Mouse (Mus musculus): ENCODE measurements around the gene Gstt2. TPM values are rescaled to one million over a fixed set of nuclear protein-coding genes. Genes with fewer than 3 reads are reported as not detected.

Gene Gstt2
- polyA plus RNA-seq, 1 experiment from 2014 or later = 6.3 TPM

- peak overlapping the region; percentile 34; the same call in 1 of the 2 replicates for H3K9ac ChIP-seq (replicated peaks)
- H3K9me3 ChIP-seq (replicated peaks) = no peaks in the 10 kb centered on the region
- WGBS = 15% methylated on average over 9 of the region's 9 CpGs
- H3K27me3 ChIP-seq (replicated peaks) = peaks cover 18% of the 10 kb centered on the region; the same call in 1 of the 2 replicates
- H3K36me3 ChIP-seq = no peaks in the 10 kb centered on the region
- H3K4me2 ChIP-seq = peak overlapping the region; percentile 70
- H3K4me1 ChIP-seq = peaks cover 43% of the 10 kb centered on the region
- no peak for ATAC-seq (ENCODE audit: low FRiP score)
- peak overlapping the region; percentile 41 for H3K4me3 ChIP-seq (replicated peaks)
- H3K27ac ChIP-seq (replicated peaks) = no peak overlapping the region
These were observed 2.5 kb downstream of the Gstt2 start for GRCm38 (mm10) chr10:75834721-75835120.

GRCm38 (mm10) chr10:75834250-75834649 is 3.0 kb downstream of the Gstt2 start:
- Histone ChIP-seq H3K27me3 (replicated peaks) (peaks cover 18% of the 10 kb centered on the region; the same call in 1 of the 2 replicates), H3K27ac (replicated peaks) (no peak overlapping the region), H3K9ac (replicated peaks) (peak overlapping the region; percentile 34), H3K9me3 (replicated peaks) (no peaks in the 10 kb centered on the region), H3K4me3 (replicated peaks) (peak overlapping the region; percentile 41), H3K4me2 (peak overlapping the region; percentile 70), H3K4me1 (peaks cover 43% of the 10 kb centered on the region), H3K36me3 (no peaks in the 10 kb centered on the region)
- WGBS = 5% methylated on average over 21 of the region's 21 CpGs
- ATAC-seq (ENCODE audit: low FRiP score) = no peak

- Histone ChIP-seq H3K4me1 (peaks cover 43% of the 10 kb centered on the region), H3K4me3 (replicated peaks) (peak overlapping the region; percentile 41), H3K36me3 (no peaks in the 10 kb centered on the region), H3K27ac (replicated peaks) (no peak overlapping the region), H3K4me2 (peak overlapping the region; percentile 70), H3K9ac (replicated peaks) (peak overlapping the region; percentile 34; the same call in 1 of the 2 replicates), H3K9me3 (replicated peaks) (no peaks in the 10 kb centered on the region), H3K27me3 (replicated peaks) (peaks cover 18% of the 10 kb centered on the region; the same call in 1 of the 2 replicates)
- 24% methylated on average over 21 of the region's 21 CpGs for WGBS
- ATAC-seq (ENCODE audit: low FRiP score) = no peak
These were observed 3.7 kb downstream of the Gstt2 start for GRCm38 (mm10) chr10:75833456-75834080.

GRCm38 (mm10) chr10:75832272-75832895 is 4.8 kb downstream of the Gstt2 start:
- no peak for ATAC-seq (ENCODE audit: low FRiP score)
- no peak overlapping the region for H3K4me2 ChIP-seq

GRCm38 (mm10) chr10:75830275-75830670 is 7.0 kb downstream of the Gstt2 start:
- no peaks in the 10 kb centered on the region for H3K36me3 ChIP-seq
- H3K9me3 ChIP-seq (replicated peaks) = no peaks in the 10 kb centered on the region

More at GRCm38 (mm10) chr10:75832272-75832895, 4.8 kb downstream of the Gstt2 start:
- H3K27ac ChIP-seq (replicated peaks) = no peak overlapping the region
- peaks cover 18% of the 10 kb centered on the region; the same call in 1 of the 2 replicates for H3K27me3 ChIP-seq (replicated peaks)
- H3K9me3 ChIP-seq (replicated peaks) = no peaks in the 10 kb centered on the region
- H3K4me3 ChIP-seq (replicated peaks) = no peak overlapping the region
- H3K9ac ChIP-seq (replicated peaks) = no peak overlapping the region
- H3K36me3 ChIP-seq = no peaks in the 10 kb centered on the region
- 73% methylated on average over 13 of the region's 13 CpGs for WGBS
- peaks cover 35% of the 10 kb centered on the region for H3K4me1 ChIP-seq

DNA sequence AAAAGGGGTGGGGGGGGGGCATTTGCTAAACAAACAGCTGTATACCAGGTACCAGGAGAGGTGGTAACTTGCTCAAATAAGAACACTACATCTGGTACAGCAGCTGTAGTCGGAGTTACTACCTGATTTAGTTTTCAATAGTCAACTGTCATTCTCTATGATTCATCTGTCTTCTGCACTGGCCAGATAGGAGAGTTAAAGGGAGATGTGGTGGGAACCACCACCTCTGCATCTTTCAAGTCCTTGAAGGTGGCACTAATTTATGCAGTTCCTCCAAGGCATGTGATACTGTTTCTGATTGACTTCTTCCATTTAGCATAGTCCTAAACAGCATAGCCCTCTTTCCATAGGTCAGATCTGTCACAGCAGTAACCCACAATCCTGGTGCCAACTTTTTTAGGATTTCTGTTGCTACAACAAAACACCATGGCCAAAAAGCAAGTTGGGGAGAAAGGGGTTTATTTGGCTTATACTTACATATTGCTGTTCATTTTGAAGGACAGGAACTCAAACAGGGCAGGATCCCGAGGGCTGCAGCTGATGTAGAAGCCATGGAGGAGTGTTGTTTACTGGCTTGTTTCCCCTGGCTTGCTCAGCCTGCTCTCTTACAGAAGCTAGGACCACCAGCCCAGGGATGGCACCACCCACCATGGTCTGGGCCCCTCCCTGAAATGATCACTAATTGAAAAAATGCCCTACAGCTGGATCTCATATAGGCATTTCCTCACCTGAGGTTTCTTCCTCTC is 7.5 kb downstream of the Gstt2 start:
- H3K9me3 ChIP-seq (replicated peaks) = no peaks in the 10 kb centered on the region
- no peak for ATAC-seq (ENCODE audit: low FRiP score)
- H3K36me3 ChIP-seq = no peaks in the 10 kb centered on the region
- no peak overlapping the region for H3K27ac ChIP-seq (replicated peaks)
- H3K4me3 ChIP-seq (replicated peaks) = no peak overlapping the region
- H3K9ac ChIP-seq (replicated peaks) = no peak overlapping the region
- 83% methylated on average over 2 of the region's 2 CpGs for WGBS
- H3K4me1 ChIP-seq = peaks cover 14% of the 10 kb centered on the region
- H3K27me3 ChIP-seq (replicated peaks) = peaks cover 18% of the 10 kb centered on the region; the same call in 1 of the 2 replicates
- H3K4me2 ChIP-seq = no peak overlapping the region

More at GRCm38 (mm10) chr10:75830275-75830670, 7.0 kb downstream of the Gstt2 start:
- no peak overlapping the region for H3K9ac ChIP-seq (replicated peaks)
- H3K27me3 ChIP-seq (replicated peaks) = peaks cover 18% of the 10 kb centered on the region; the same call in 1 of the 2 replicates
- H3K4me2 ChIP-seq = no peak overlapping the region
- ATAC-seq (ENCODE audit: low FRiP score) = no peak
- no peak overlapping the region for H3K27ac ChIP-seq (replicated peaks)
- H3K4me1 ChIP-seq = peaks cover 19% of the 10 kb centered on the region
- no peak overlapping the region for H3K4me3 ChIP-seq (replicated peaks)
- 96% methylated on average over 2 of the region's 2 CpGs for WGBS

DNA sequence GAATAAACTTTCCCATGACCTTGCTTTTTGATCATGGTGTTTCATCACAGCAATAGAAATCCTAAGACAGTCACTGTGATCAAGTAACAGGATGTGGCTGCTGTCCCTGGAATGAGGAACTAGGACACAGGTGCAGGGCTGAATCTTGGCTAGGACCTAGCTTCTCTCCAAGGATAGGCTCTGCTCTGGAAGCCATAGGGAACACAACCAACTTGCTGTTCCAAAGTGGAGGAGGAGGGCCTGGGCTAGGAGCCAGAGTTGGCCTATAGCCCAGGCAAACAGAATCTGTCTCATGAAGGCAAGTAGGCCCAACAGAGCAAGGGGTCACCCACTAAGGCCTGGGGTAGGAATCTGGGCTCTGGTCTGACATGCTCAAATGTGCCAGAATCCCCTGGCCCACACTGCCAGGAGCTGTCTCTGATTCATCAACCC is 8.7 kb downstream of the Gstt2 start:
- H3K27ac ChIP-seq (replicated peaks) = no peak overlapping the region; the same call in 1 of the 2 replicates
- ATAC-seq (ENCODE audit: low FRiP score) = peak; percentile 61; the same call in 1 of the 2 replicates

DNA sequence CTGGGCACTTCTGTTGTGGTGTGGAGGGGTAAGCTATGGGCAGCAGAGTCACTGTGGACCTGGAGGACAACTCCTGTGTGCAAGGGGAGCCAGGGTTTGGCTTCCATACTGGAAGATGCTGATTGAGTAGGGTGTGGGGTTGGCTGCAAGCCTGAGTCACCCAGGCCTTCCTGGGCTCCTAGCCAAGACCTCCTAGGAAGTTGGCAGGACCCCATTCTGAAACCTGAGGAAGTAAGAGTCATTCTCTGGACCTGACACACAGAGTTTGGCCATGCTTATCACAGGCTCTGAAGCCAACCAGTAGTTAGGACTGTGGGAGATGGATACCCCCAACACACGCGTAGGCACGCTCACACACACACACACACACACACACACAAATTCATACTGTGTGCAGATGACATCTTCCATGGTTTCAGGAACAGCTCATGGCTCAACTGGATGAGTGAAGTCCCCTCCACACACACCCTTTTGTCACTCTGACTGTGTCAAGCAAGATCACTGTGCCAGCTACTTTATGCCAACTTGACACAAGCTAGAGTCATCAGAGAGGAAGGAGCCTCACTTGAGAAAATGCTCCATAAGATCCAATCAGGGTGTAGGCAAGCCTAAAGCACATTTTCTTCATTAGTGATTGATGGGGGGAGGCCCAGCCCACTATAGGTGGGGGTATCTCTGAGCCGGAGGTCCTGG is 9.4 kb downstream of the Gstt2 start:
- WGBS = 90% methylated on average over 4 of the region's 4 CpGs
- no peak for ATAC-seq (ENCODE audit: low FRiP score)

More for the DNA sequence above, 8.7 kb downstream of the Gstt2 start:
- Histone ChIP-seq H3K36me3 (no peaks in the 10 kb centered on the region), H3K9me3 (replicated peaks) (no peaks in the 10 kb centered on the region), H3K4me1 (peaks cover 3% of the 10 kb centered on the region; the same call in 1 of the 2 replicates), H3K4me3 (replicated peaks) (no peak overlapping the region), H3K9ac (replicated peaks) (no peak overlapping the region), H3K4me2 (no peak overlapping the region), H3K27me3 (replicated peaks) (peaks cover 9% of the 10 kb centered on the region; the same call in 1 of the 2 replicates)

GRCm38 (mm10) chr10:75824530-75824929 is 12.7 kb downstream of the Gstt2 start:
- Histone ChIP-seq H3K4me2 (no peak overlapping the region), H3K4me1 (0 out of 2 replicates have a peak, but pooled peaks cover 3% of the 10 kb centered on the region), H3K27me3 (replicated peaks) (no peaks in the 10 kb centered on the region), H3K27ac (replicated peaks) (no peak overlapping the region), H3K9me3 (replicated peaks) (no peaks in the 10 kb centered on the region), H3K9ac (replicated peaks) (no peak overlapping the region), H3K36me3 (no peaks in the 10 kb centered on the region), H3K4me3 (replicated peaks) (no peak overlapping the region)
- ATAC-seq (ENCODE audit: low FRiP score) = no peak
- WGBS = 86% methylated on average over 4 of the region's 4 CpGs

More for the DNA sequence above, 9.4 kb downstream of the Gstt2 start:
- H3K4me3 ChIP-seq (replicated peaks) = no peak overlapping the region
- H3K36me3 ChIP-seq = no peaks in the 10 kb centered on the region
- no peak overlapping the region; the same call in 1 of the 2 replicates for H3K27ac ChIP-seq (replicated peaks)
- 0 out of 2 replicates have a peak, but pooled peaks cover 4% of the 10 kb centered on the region for H3K27me3 ChIP-seq (replicated peaks)
- H3K9me3 ChIP-seq (replicated peaks) = no peaks in the 10 kb centered on the region
- H3K4me2 ChIP-seq = no peak overlapping the region
- 0 out of 2 replicates have a peak, but pooled peaks cover 3% of the 10 kb centered on the region for H3K4me1 ChIP-seq
- H3K9ac ChIP-seq (replicated peaks) = no peak overlapping the region

- Histone ChIP-seq H3K9me3 (replicated peaks) (no peaks in the 10 kb centered on the region), H3K27ac (replicated peaks) (no peak overlapping the region), H3K36me3 (no peaks in the 10 kb centered on the region), H3K4me3 (replicated peaks) (no peak overlapping the region), H3K27me3 (replicated peaks) (no peaks in the 10 kb centered on the region), H3K4me1 (0 out of 2 replicates have a peak, but pooled peaks cover 3% of the 10 kb centered on the region), H3K9ac (replicated peaks) (no peak overlapping the region), H3K4me2 (no peak overlapping the region)
- 97% methylated on average over 1 of the region's 1 CpGs for WGBS
- ATAC-seq (ENCODE audit: low FRiP score) = no peak
These were observed 13.4 kb downstream of the Gstt2 start for GRCm38 (mm10) chr10:75823782-75824181.

DNA sequence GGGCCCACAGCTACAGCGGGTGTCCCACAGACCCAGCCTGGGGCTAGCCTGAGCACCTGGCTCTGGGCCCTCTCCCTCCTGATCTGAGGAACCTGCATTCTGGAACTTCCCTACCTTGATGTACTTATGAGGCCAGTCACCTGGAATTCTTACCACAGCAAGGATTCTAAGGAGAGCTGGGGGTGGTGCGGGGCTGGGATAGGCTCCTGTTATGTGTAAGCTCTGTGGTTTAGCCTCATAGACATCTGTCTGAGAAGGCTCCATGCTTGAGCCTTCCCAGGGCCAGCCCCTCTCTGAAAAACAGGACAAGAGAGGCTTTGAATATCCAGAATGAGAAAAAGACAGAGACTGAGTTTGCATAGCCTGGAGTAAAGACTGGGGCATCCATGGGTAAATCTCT is 14.8 kb downstream of the Gstt2 start, which contains the start of gene Gstt4:
Gene Gstt4, minus strand, starts transcription at position 101 of the 400 bp plus-strand sequence.
- Histone ChIP-seq H3K27me3 (replicated peaks) (no peaks in the 10 kb centered on the region), H3K9ac (replicated peaks) (no peak within 1 kb of the TSS), H3K36me3 (no peaks in the 10 kb centered on the region), H3K4me3 (replicated peaks) (no peak within 1 kb of the TSS), H3K4me1 (0 out of 2 replicates have a peak, but pooled peaks cover 1% of the 10 kb centered on the region), H3K9me3 (replicated peaks) (no peaks in the 10 kb centered on the region), H3K27ac (replicated peaks) (no peak within 1 kb of the TSS), H3K4me2 (no peak within 1 kb of the TSS)
- ATAC-seq (ENCODE audit: low FRiP score) = no peak
- 97% methylated on average over 2 of the region's 2 CpGs for WGBS
